Mouse (Mus musculus) heart, adult 11 months (tissue): Measurements from ENCODE around the gene Actr6.
"Not testable (repeated sequence)": the region's sequence is repeated elsewhere in the genome, so short reads cannot be mapped to it uniquely, and the experiment has no call there.

ENCODE experiments used
- DNase-seq: peaks from one replicate; pipeline ENCODE4 v3.0.0; 2022

The Actr6 gene

DNA sequence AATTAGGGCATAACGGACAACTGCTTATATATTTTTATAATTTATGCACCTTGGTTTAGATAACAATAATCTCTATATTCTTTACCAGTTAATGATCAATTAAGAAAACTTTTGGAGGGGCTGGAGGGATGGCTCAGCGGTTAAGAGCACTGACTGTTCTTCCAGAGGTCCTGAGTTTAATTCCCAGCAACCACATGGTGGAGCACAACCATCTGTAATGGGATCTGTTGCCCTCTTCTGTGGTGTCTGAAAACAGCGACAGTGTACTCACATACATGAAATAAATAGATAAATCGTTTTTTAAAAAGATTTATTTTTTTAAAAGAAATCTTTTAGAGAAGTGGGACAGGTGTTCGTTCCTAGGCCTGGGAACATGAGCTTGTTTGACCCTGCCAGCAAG is 5.0 kb upstream of the Actr6 start:
- DNase-seq: no peak

- no peak for DNase-seq
These were observed 754 bp downstream of the Actr6 start for GRCm38 (mm10) chr10:89731341-89731740.

- DNase-seq: peak; percentile 76
These were observed 1.7 kb downstream of the Actr6 start for GRCm38 (mm10) chr10:89730386-89730785.

DNA sequence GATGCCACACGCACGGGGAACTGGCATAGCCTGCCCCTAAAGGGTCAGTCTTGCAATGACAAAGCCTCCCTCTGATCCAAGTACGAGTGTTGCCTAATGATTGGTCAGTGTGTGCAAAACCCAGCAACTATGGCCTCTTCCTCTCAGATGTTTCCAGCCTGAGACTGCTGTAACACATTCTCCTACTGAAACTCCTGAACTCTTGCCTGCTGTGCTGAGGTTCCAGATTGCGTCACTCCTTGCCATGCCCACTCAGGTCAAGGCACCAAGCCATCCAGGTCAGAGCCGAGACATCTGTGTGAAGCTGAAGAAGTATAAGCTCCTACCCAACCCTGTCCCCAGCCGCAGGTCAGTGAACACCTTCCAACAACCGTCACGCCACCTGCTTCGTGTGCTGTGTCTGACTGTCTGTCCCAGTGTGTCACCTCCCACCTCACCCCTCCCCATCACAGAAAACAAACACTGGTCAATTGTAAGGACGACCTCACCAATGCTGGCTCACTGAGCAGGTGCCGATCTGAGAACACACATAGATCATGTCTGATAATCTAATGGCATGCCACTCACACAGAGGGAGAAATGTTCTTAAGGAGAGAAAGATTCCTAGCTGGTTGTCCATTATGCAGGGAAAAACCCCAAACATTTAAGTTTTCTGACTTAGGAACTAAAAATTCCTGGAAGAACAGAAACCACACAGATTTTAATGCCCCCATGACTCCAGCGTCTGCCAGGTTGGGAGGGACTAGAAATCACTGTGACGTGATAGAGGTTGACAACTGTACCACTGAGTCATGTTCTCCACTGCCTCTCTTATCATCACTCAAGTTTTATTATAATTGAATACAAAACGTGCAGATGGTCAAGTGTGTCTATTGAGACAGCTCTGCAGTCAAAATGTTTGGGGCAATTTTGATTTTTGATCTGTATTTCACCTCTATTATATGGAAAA is 9.6 kb downstream of the Actr6 start:
- no peak for DNase-seq

GRCm38 (mm10) chr10:89720796-89721195 is 11.3 kb downstream of the Actr6 start:
- no peak for DNase-seq

DNA sequence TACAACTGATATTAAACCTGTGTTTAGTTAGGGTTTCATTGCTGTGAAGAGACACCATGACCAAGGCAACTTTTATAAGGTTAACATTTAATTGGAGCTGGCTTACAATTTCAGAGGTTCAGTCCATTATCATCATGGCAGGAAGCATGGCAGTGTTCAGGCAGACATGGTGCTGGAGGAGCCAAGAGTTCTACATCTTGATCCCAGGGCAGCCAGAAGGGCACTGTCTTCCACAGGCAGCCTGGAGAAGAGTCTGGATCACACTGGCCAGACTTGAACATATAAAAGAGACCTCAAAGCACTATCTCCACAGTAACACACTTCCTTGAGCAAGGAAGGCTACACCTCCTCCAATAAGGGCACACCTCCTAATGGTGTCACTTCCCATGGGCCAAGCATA is 11.8 kb downstream of the Actr6 start:
- no peak for DNase-seq

DNA sequence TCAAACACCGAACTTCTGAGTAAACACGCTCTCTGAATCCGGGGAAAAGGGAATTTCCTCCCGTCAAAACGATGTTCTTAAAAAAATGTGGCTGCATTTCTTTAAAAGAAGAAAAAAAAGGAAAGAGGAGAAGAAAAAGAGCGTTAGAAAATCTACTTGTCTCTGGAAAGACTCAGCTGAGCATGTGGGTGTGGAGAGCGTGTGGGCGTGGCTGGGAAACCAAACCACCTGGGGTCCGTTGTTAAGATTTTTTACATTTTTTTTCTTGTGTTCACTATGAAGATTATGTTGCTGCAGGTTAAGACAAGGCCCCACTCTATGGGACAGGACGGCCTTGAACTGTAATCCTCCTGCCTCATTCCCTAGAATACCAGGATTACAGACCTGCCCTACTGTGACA is 17.2 kb downstream of the Actr6 start:
- no peak for DNase-seq

DNA sequence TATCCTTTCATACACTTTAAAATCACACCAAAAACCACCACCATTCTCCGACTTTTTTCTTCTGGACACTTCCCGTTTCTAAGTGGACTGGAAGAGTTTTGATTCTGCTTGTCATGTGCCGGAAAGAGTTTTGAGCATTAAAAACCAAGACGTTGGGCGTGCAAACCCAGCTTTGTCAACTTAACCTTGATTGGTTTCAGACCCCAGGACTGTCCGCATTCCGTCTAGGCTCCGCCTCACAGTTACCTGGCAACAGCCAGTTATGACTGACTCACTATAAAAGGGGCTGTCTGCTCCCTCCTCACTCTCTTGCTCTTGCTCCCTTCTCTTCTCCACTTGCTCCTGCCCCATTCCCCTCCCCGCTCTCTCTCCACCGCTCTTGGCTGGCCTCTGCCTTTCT is 23.4 kb downstream of the Actr6 start:
- DNase-seq: no peak

DNA sequence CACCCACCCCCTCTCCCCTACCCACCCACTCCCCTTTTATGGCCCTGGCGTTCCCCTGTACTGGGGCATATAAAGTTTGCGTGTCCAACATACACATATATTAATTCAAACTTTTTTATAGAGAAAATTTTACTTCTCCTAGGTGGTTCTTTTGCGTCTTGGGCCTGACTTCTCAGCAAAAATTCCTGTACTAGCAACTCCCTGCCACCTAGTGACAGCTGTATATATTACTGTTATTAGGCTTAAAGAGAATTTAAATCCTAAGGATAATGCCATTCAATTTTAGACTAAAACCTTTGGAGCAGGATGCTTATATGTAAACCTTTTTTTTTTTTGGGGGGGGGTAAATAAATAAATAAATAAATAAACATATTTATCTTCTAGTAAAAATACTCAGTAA is 24.7 kb downstream of the Actr6 start:
- DNase-seq: no peak

- DNase-seq: no peak
These were observed 29.1 kb downstream of the Actr6 start for GRCm38 (mm10) chr10:89703042-89703441.

DNA sequence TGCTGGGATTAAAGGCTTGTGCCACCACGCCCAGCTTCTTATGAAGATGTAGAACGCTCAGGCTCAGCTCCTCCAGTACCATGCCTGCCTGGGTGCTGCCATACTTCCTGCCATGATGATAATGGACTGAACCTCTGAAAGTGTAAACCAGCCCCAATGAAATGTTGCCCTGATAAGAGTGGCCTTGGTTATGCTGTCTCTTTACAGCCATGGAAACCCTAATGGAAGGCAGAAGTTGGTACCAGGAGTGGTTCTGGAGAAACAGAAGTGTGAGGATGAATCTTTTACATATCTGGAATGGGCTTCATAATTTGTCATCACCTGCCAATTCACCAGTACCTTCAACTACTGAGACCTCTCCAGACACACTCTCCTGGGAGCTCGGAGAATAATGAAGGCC is 34.1 kb downstream of the Actr6 start:
- no peak for DNase-seq

- not testable (repeated sequence) for DNase-seq
These were observed 35.8 kb downstream of the Actr6 start for GRCm38 (mm10) chr10:89696270-89696669.

- DNase-seq: peak; percentile 73
These were observed 36.7 kb downstream of the Actr6 start for GRCm38 (mm10) chr10:89695194-89695911.

- peak; percentile 69 for DNase-seq
These were observed 42.1 kb downstream of the Actr6 start for GRCm38 (mm10) chr10:89690021-89690420.

GRCm38 (mm10) chr10:89687455-89687854 is 44.6 kb downstream of the Actr6 start:
- no peak for DNase-seq

DNA sequence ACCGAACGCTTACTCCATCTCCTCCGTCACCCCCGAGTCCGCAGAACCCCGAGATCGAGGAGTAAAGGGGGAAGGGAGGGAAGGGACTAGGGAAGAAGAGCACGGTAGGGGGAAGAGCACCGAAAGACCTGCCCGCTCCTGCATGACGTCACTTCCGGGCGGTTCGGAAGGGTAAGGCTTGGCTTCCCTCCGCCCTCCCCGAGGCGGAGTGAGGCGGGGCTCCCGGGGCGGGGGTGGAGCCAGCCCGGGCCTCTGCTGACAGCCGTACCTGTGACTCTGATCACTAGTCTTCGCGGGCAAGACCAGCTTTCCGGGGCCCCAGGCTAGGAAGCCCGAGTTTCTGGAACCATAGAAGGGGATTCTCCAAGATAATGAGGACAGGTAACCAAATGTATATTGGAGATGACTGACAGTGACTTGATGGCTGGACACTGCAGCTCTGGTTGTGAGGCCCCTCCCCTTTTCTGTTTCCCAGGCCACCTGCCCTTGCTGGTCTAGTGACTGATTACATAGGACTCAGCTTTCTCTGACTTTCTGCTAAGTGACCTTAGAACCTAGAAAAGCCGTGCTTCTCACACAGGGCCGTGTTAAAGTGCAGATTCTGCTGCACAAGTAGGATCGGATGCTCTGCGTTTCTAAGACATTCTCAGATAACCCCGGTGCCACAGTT is 45.8 kb downstream of the Actr6 start, which contains the start of gene Scyl2:
Gene Scyl2, minus strand, starts transcription at position 147 of the 670 bp plus-strand sequence.
- peak; percentile 99 for DNase-seq

GRCm38 (mm10) chr10:89685391-89686138 is 46.5 kb downstream of the Actr6 start:
- no peak for DNase-seq

DNA sequence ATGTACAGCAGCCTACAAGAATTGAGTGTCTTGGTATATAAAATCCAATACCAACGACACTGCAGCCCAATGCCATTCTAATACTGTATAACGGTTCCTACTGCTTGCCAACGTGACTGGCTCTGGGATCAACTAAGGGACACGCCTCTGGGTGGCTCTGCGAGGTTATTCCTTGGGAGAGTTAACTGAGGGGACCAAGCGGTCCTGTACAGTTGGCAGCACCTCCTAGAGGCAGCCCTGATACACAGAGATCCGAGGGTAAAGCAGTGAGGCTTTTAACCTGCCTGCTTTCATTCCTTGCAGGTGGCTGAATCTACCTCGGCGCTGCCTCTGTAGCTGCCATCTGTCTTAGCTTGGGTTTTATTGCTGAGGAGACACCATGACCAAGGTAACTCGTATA is 49.1 kb downstream of the Actr6 start:
- peak; percentile 73 for DNase-seq

DNA sequence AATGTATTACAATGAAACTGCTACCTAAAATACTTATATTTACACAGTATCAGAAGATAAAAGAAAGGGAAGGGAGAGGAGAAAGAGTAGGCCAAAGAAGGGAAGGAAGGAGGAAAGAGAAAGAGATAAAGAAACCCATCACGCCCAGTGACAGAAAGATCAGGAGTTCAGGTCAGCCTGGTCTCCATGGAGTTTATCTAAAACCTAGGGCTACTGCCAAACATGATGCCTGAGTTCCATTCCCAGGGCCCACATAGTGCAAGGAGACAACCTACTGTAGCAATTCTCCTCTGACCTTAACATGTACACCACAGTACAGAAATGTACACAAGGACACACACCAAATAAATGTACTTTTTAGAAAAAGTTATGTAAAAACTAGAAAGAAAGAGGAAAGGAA is 49.9 kb downstream of the Actr6 start:
- peak; percentile 70 for DNase-seq

DNA sequence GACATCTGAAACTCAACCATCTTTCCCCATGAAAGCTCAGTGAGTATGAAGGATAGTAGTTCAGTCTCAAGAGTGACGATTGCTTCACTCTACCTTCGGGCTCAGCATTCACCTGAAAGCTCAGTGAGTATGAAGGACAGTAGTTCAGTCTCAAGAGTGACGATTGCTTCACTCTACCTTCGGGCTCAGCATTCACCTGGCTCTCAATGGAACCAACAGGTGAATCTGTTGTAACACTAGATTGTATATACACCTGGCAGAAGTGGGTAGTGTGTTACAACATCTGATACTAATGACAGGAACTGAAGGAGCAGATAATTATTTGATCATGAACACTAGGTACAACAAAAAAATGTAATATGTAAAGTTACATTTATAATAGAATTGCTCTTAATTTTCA is 50.4 kb downstream of the Actr6 start:
- no peak for DNase-seq

DNA sequence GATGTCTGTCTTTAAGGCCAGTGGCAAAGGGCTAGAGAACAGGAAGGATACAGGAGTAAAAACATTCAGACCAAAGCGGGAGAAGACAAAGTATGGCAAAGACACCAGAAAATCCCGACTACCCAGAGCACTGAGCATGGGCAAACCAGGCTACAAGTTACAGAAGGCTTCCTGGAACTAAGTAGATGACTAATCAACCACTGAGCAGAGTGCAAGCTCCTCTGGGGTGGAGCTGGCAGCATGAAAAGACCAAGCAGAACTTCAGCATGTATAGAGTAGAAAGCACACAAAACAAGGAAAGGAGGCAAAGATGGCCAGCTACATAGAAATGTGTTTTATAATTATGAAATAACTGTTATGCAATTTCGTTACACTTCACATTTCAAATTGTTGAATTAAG is 51.6 kb downstream of the Actr6 start:
- DNase-seq: no peak

- no peak for DNase-seq
These were observed 52.6 kb downstream of the Actr6 start for GRCm38 (mm10) chr10:89679448-89679847.

DNA sequence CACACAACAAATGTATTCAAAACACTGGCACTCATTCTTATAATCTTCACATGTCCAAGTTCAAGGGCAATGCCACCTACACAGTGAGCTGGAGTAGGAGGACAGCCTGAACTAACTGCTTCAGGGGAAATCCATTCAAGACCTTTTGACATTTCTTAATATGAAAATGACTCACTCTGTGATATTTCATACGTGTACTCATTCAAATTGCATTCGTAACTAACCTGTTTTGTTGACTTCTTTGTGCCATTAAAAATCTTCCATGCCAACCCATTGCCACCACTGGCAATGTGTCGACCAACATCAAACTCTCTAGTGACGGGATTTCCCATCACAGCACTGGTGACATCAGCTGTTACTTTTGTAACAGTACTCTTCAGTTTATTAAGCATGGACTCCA is 54.0 kb downstream of the Actr6 start:
- no peak for DNase-seq
